Mouse (Mus musculus): ENCODE measurements around the gene Nell2.

- no peak for TF ChIP-seq CTCF (conservative IDR thresholded peaks at IDR 0.05 in 1 of 2, IDR thresholded peaks at IDR 0.05 in 1 of 2; ENCODE audit: low read depth in 2 of 2, low read length in 2 of 2)
- TF ChIP-seq SIN3A (IDR thresholded peaks at IDR 0.05; ENCODE audit: low read length) = no peak
- TF ChIP-seq E2F4 (IDR thresholded peaks at IDR 0.05; ENCODE audit: insufficient replicate concordance, low read depth, low read length) = no peak
- TF ChIP-seq TCF12 (IDR thresholded peaks at IDR 0.05; ENCODE audit: low read depth, low read length) = no peak
These were observed 397.0 kb downstream of the Nell2 start for GRCm38 (mm10) chr15:95131401-95131800.

All from CH12.LX (cell line).